Mouse (Mus musculus): ENCODE results near the gene Gm3005.
"Not testable (repeated sequence)": the region's sequence is repeated elsewhere in the genome, so short reads cannot be mapped to it uniquely, and the experiment has no call there.

Gene Gm3005

DNA sequence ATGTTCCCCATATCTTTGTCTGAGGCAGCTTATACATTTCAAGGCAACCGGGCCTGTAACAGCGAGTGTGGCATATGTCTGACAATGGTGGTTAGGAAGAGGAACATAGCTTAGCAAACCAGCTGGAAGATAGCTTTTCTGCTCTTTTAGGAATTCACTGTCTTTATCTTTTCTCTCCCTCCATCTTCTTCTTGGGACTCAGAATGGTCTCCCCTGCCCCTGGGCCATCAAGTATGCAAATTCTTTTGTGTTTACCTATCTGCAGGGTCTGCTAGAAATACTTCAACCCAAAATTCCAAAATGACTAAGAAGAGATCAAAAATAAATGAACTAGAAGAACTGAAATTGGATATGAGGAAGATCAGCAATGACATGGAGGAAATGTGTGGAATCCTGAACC is at the start of gene Gm3005:
TSS of gene Gm3005 (plus strand) at position 301 of the 400 bp plus-strand sequence.
- not testable (repeated sequence) for DNase-seq

DNA sequence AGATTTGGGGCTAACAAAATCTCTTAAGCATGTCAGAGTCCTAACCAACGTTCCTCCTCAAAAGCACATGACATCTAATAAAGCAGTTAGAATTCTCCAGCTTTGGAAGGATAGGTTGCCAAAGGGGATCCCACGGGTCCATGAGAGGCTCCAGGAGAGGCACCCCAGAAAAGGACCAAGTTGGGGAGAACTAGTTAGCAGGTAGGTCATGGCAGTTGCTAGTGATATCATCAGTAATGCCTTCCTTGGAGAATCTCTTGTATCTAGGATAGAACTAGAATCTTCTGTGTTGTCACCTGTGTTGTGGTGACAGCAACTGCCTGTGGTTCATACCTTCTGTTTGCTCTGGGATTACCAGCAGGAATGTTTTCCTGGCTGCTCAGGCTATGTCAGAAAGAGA is 33.1 kb upstream of the Gm3005 start, which contains the start of gene Gm10413:
TSS of gene Gm10413 (plus strand) at position 301 of the 400 bp plus-strand sequence.
- not testable (repeated sequence) for DNase-seq

DNA sequence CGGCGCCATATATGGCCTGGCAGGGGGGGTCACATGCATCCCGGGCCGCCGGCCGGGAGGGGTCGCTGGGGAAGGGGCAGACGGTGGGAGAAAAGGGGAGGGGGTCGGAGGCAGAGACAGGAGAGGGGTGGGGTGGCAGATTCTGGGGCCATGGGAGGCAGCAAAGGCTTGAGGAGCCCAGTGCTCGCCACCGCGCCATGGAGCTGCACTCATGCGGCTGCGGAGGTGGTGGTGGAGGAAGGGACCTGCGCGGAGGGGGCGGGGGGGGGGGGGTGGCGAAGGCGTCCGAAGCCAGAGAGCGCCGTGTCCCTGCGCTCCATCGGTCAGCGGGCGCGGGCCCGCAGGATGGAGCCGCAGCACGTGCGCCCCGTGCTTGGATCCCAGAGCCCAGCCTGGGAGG is 15.6 kb upstream of the Gm3005 start, which contains the start of gene Gm10409:
TSS of gene Gm10409 (plus strand) at position 301 of the 400 bp plus-strand sequence.
- not testable (repeated sequence) for DNase-seq

DNA sequence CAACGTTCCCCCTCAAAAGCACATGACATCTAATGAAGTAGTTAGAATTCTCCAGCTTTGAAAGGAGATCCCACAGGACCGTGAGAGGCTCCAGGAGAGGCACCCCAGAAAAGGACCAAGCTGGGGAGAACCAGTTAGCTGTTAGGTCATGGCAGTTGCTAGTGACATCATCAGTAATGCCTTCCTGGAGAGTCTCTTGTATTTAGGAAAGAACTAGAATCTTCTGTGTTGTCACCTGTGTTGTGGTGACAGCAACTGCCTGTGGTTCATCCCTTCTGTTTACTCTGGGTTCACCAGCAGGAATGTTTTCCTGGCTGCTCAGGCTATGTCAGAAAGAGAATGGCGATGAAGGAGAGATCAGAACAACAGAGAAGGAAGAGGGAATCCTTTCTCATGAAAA is 21.2 kb downstream of the Gm3005 start, which contains the start of gene Gm10408:
TSS of gene Gm10408 (plus strand) at position 301 of the 400 bp plus-strand sequence.
- not testable (repeated sequence) for DNase-seq

DNA sequence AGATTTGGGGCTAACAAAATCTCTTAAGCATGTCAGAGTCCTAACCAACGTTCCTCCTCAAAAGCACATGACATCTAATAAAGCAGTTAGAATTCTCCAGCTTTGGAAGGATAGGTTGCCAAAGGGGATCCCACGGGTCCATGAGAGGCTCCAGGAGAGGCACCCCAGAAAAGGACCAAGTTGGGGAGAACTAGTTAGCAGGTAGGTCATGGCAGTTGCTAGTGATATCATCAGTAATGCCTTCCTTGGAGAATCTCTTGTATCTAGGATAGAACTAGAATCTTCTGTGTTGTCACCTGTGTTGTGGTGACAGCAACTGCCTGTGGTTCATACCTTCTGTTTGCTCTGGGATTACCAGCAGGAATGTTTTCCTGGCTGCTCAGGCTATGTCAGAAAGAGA is 206.3 kb downstream of the Gm3005 start, which contains the start of gene Gm3012:
TSS of gene Gm3012 (plus strand) at position 301 of the 400 bp plus-strand sequence.
- not testable (repeated sequence) for DNase-seq

Data from right cerebral cortex, postnatal 14 days (tissue).